Mouse (Mus musculus): ENCODE measurements around the gene Lypd6b. TPM values are rescaled to one million over a fixed set of nuclear protein-coding genes. Genes with fewer than 3 reads are reported as not detected.

The Lypd6b gene
- polyA plus RNA-seq, 1 experiment from 2014 or later: 3.8 TPM

GRCm38 (mm10) chr2:49942100-49942499 is 154.6 kb downstream of the Lypd6b start:
- no peaks in the 10 kb centered on the region for H3K9me3 ChIP-seq (replicated peaks)
- no peaks in the 10 kb centered on the region for H3K27me3 ChIP-seq (ENCODE audit: low read depth, poor library complexity, severe bottlenecking)
- DNase-seq (ENCODE audit: low spot score): no peak
- no peaks in the 10 kb centered on the region for H3K36me3 ChIP-seq
- peaks cover 9% of the 10 kb centered on the region; the same call in 1 of the 2 replicates for H3K4me1 ChIP-seq
- H3K4me3 ChIP-seq: no peak overlapping the region
- no peak overlapping the region for H3K27ac ChIP-seq
- 64% methylated on average over 5 of the region's 5 CpGs for WGBS

GRCm38 (mm10) chr2:49951681-49952080 is 164.2 kb downstream of the Lypd6b start:
- Histone ChIP-seq H3K36me3 (no peaks in the 10 kb centered on the region), H3K4me1 (peaks cover 8% of the 10 kb centered on the region; the same call in 1 of the 2 replicates), H3K27me3 (ENCODE audit: low read depth, poor library complexity, severe bottlenecking) (no peaks in the 10 kb centered on the region), H3K9me3 (replicated peaks) (no peaks in the 10 kb centered on the region), H3K4me3 (no peak overlapping the region), H3K27ac (no peak overlapping the region)
- 74% methylated on average over 4 of the region's 4 CpGs for WGBS
- no peak for DNase-seq (ENCODE audit: low spot score)

GRCm38 (mm10) chr2:49952632-49953293 is 165.3 kb downstream of the Lypd6b start:
- 60% methylated on average over 6 of the region's 6 CpGs for WGBS
- peaks cover 8% of the 10 kb centered on the region; the same call in 1 of the 2 replicates for H3K4me1 ChIP-seq
- H3K27me3 ChIP-seq (ENCODE audit: low read depth, poor library complexity, severe bottlenecking): no peaks in the 10 kb centered on the region
- DNase-seq (ENCODE audit: low spot score): no peak
- H3K36me3 ChIP-seq: no peaks in the 10 kb centered on the region
- no peaks in the 10 kb centered on the region for H3K9me3 ChIP-seq (replicated peaks)
- no peak overlapping the region for H3K27ac ChIP-seq
- H3K4me3 ChIP-seq: no peak overlapping the region

GRCm38 (mm10) chr2:49957449-49957848 is 170.0 kb downstream of the Lypd6b start:
- Histone ChIP-seq H3K36me3 (no peaks in the 10 kb centered on the region), H3K27ac (no peak overlapping the region), H3K4me3 (no peak overlapping the region), H3K27me3 (ENCODE audit: low read depth, poor library complexity, severe bottlenecking) (no peaks in the 10 kb centered on the region), H3K4me1 (peaks cover 4% of the 10 kb centered on the region; the same call in 1 of the 2 replicates), H3K9me3 (replicated peaks) (no peaks in the 10 kb centered on the region)
- WGBS: 91% methylated on average over 2 of the region's 2 CpGs
- DNase-seq (ENCODE audit: low spot score): no peak

- H3K9me3 ChIP-seq (replicated peaks): no peaks in the 10 kb centered on the region
- H3K36me3 ChIP-seq: no peaks in the 10 kb centered on the region
- no peak for DNase-seq (ENCODE audit: low spot score)
- no peak overlapping the region for H3K4me3 ChIP-seq
- H3K4me1 ChIP-seq: no peaks in the 10 kb centered on the region
- H3K27ac ChIP-seq: no peak overlapping the region
- WGBS: 88% methylated on average over 2 of the region's 2 CpGs
- no peaks in the 10 kb centered on the region for H3K27me3 ChIP-seq (ENCODE audit: low read depth, poor library complexity, severe bottlenecking)
These were observed 174.5 kb downstream of the Lypd6b start for GRCm38 (mm10) chr2:49961991-49962390.

GRCm38 (mm10) chr2:49964899-49965298 is 177.4 kb downstream of the Lypd6b start:
- no peak overlapping the region for H3K4me3 ChIP-seq
- no peak for DNase-seq (ENCODE audit: low spot score)
- no peaks in the 10 kb centered on the region for H3K27me3 ChIP-seq (ENCODE audit: low read depth, poor library complexity, severe bottlenecking)
- H3K9me3 ChIP-seq (replicated peaks): no peaks in the 10 kb centered on the region
- WGBS: 68% methylated on average over 3 of the region's 3 CpGs
- H3K27ac ChIP-seq: no peak overlapping the region
- no peaks in the 10 kb centered on the region for H3K36me3 ChIP-seq
- H3K4me1 ChIP-seq: no peaks in the 10 kb centered on the region

GRCm38 (mm10) chr2:49967748-49968147 is 180.3 kb downstream of the Lypd6b start:
- Histone ChIP-seq H3K27me3 (ENCODE audit: low read depth, poor library complexity, severe bottlenecking) (no peaks in the 10 kb centered on the region), H3K4me3 (no peak overlapping the region), H3K36me3 (no peaks in the 10 kb centered on the region), H3K27ac (no peak overlapping the region), H3K9me3 (replicated peaks) (no peaks in the 10 kb centered on the region), H3K4me1 (no peaks in the 10 kb centered on the region)
- WGBS: 77% methylated on average over 3 of the region's 3 CpGs
- no peak for DNase-seq (ENCODE audit: low spot score)

GRCm38 (mm10) chr2:49970990-49971389 is 183.5 kb downstream of the Lypd6b start:
- DNase-seq (ENCODE audit: low spot score): no peak
- Histone ChIP-seq H3K9me3 (replicated peaks) (no peaks in the 10 kb centered on the region), H3K36me3 (no peaks in the 10 kb centered on the region), H3K4me1 (no peaks in the 10 kb centered on the region), H3K27me3 (ENCODE audit: low read depth, poor library complexity, severe bottlenecking) (no peaks in the 10 kb centered on the region), H3K4me3 (no peak overlapping the region), H3K27ac (no peak overlapping the region)
- WGBS: 95% methylated on average over 3 of the region's 3 CpGs

- Histone ChIP-seq H3K4me1 (no peaks in the 10 kb centered on the region), H3K27me3 (ENCODE audit: low read depth, poor library complexity, severe bottlenecking) (no peaks in the 10 kb centered on the region), H3K36me3 (no peaks in the 10 kb centered on the region), H3K27ac (no peak overlapping the region), H3K4me3 (no peak overlapping the region), H3K9me3 (replicated peaks) (no peaks in the 10 kb centered on the region)
- no peak for DNase-seq (ENCODE audit: low spot score)
- 56% methylated on average over 10 of the region's 10 CpGs for WGBS
These were observed 191.1 kb downstream of the Lypd6b start for GRCm38 (mm10) chr2:49978606-49979005.

- Histone ChIP-seq H3K4me3 (no peak overlapping the region), H3K27ac (no peak overlapping the region), H3K27me3 (ENCODE audit: low read depth, poor library complexity, severe bottlenecking) (no peaks in the 10 kb centered on the region), H3K36me3 (no peaks in the 10 kb centered on the region), H3K9me3 (replicated peaks) (no peaks in the 10 kb centered on the region), H3K4me1 (no peaks in the 10 kb centered on the region)
- 91% methylated on average over 3 of the region's 3 CpGs for WGBS
- DNase-seq (ENCODE audit: low spot score): no peak
These were observed 192.5 kb downstream of the Lypd6b start for GRCm38 (mm10) chr2:49979991-49980390.

GRCm38 (mm10) chr2:49983021-49983420 is 195.5 kb downstream of the Lypd6b start:
- Histone ChIP-seq H3K9me3 (replicated peaks) (no peaks in the 10 kb centered on the region), H3K27ac (no peak overlapping the region), H3K36me3 (no peaks in the 10 kb centered on the region), H3K4me1 (0 out of 2 replicates have a peak, but pooled peaks cover 5% of the 10 kb centered on the region), H3K27me3 (ENCODE audit: low read depth, poor library complexity, severe bottlenecking) (no peaks in the 10 kb centered on the region), H3K4me3 (no peak overlapping the region)
- WGBS: 84% methylated on average over 5 of the region's 5 CpGs
- DNase-seq (ENCODE audit: low spot score): no peak

GRCm38 (mm10) chr2:49984780-49985179 is 197.3 kb downstream of the Lypd6b start:
- Histone ChIP-seq H3K4me3 (no peak overlapping the region), H3K27ac (no peak overlapping the region), H3K9me3 (replicated peaks) (no peaks in the 10 kb centered on the region), H3K4me1 (0 out of 2 replicates have a peak, but pooled peaks cover 5% of the 10 kb centered on the region), H3K27me3 (ENCODE audit: low read depth, poor library complexity, severe bottlenecking) (no peaks in the 10 kb centered on the region), H3K36me3 (no peaks in the 10 kb centered on the region)
- no peak for DNase-seq (ENCODE audit: low spot score)
- WGBS: 59% methylated on average over 3 of the region's 3 CpGs

GRCm38 (mm10) chr2:49995841-49996240 is 208.4 kb downstream of the Lypd6b start:
- 0 out of 2 replicates have a peak, but pooled peaks cover 2% of the 10 kb centered on the region for H3K4me1 ChIP-seq
- H3K27ac ChIP-seq: no peak overlapping the region
- H3K27me3 ChIP-seq (ENCODE audit: low read depth, poor library complexity, severe bottlenecking): no peaks in the 10 kb centered on the region
- WGBS: 86% methylated on average over 4 of the region's 4 CpGs
- no peak for DNase-seq (ENCODE audit: low spot score)
- no peak overlapping the region for H3K4me3 ChIP-seq
- H3K9me3 ChIP-seq (replicated peaks): no peaks in the 10 kb centered on the region
- H3K36me3 ChIP-seq: no peaks in the 10 kb centered on the region

GRCm38 (mm10) chr2:49997216-49997615 is 209.7 kb downstream of the Lypd6b start:
- H3K36me3 ChIP-seq: no peaks in the 10 kb centered on the region
- H3K27me3 ChIP-seq (ENCODE audit: low read depth, poor library complexity, severe bottlenecking): no peaks in the 10 kb centered on the region
- H3K9me3 ChIP-seq (replicated peaks): no peaks in the 10 kb centered on the region
- no peak for DNase-seq (ENCODE audit: low spot score)
- WGBS: 87% methylated on average over 1 of the region's 1 CpGs
- no peak overlapping the region for H3K4me3 ChIP-seq
- H3K27ac ChIP-seq: no peak overlapping the region
- 0 out of 2 replicates have a peak, but pooled peaks cover 2% of the 10 kb centered on the region for H3K4me1 ChIP-seq
